Mouse (Mus musculus): ENCODE measurements around the gene Vmn2r27. TPM values are rescaled to one million over a fixed set of nuclear protein-coding genes. Genes with fewer than 3 reads are reported as not detected.

The Vmn2r27 gene
- polyA plus RNA-seq, 1 experiment from 2014 or later, result not detected

Other genes starting within 250 kb of the Vmn2r27 start
- not detected in 2 replicates for gene Vmn2r26, start 207.3 kb downstream of the Vmn2r27 start, polyA plus RNA-seq (2015; fragmentation: Nextera tagmentation; extraction: Ambion mirVana)
- gene Cd163, start 72.8 kb upstream of the Vmn2r27 start, polyA plus RNA-seq (2015; fragmentation: Nextera tagmentation; extraction: Ambion mirVana), result 0.38 and 0.40 TPM in 2 replicates
- 40.6 and 46.4 TPM in 2 replicates for gene Pex5, start 183.2 kb upstream of the Vmn2r27 start, polyA plus RNA-seq (2015; fragmentation: Nextera tagmentation; extraction: Ambion mirVana)
- gene Clstn3, start 232.9 kb upstream of the Vmn2r27 start, polyA plus RNA-seq (2015; fragmentation: Nextera tagmentation; extraction: Ambion mirVana), result 3.9 and 5.9 TPM in 2 replicates